In the genomic region with DNA sequence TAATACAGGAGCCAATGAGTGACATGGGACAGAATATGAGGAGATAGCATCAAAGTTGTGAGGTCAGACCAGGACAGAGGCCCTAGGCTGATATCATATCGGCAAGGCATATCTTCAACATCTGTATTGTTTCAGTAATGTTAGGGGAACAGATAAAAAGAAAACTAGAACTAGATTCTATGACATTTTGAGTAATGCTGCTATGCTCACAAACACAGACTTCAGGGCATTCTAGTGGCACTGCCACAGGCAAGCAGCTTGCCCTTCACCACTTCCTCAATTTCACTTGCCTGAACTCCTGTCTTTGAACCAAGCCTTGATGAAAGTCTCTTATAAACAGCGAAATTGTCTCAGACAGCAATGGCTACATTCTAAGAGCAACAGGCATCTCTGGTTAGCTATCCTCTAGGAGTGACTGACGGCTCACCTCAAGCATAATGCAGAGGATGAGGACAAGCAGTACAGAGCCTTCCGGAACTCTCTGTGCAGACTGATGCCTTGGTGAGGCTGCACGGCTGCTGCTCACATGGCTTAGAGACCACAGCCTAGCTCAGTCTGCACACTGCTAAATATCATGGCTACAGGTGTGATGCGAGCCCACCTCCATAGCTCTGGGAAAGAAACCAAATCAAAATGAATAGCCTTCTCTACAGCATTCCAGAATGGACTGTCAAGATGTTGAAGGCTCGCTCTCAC, we compare ENCODE assay signal across 18 mouse cellular contexts. TPM values are rescaled to one million over a fixed set of nuclear protein-coding genes. Genes with fewer than 3 reads are reported as not detected.
DNase-seq lines count a peak whose midpoint lies in the region; ATAC-seq and TF ChIP-seq lines count a peak whose summit lies in the region.
"Had no signal": no experiment of that assay in that cellular context is flagged by ENCODE, and none has a peak within 500 bp of the region (broad histone marks: within the 10 kb centered on the region; RNA-seq: fewer than 3 reads in every experiment).

No protein-coding gene starts in this region.

- peak; percentile 47 for ATAC-seq in G1E (ENCODE audit: extremely low read depth, insufficient number of reproducible peaks, low FRiP score, poor library complexity, severe bottlenecking)
- peak; percentile 83 for ATAC-seq in granulocyte monocyte progenitor cell, adult 5-6 weeks (replicated peaks; ENCODE audit: poor library complexity, severe bottlenecking)
- ATAC-seq: midbrain, embryonic 16.5 days had no signal

- H3K4me3 ChIP-seq in G1E (ENCODE audit: low read depth, low read length): peak overlapping the region; percentile 62; the same call in 1 of the 2 replicates
- H3K4me3 ChIP-seq in megakaryocyte, embryonic 14.5 days (replicated peaks): peak overlapping the region; percentile 86
- H3K4me3 ChIP-seq: embryonic facial prominence, embryonic 15.5 days; heart, embryonic 12.5 days; intestine, embryonic 15.5 days; limb, embryonic 13.5 days had no signal

- peak; percentile 69 for DNase-seq in A20 (ENCODE audit: low read depth, low spot score)
- DNase-seq in G1E (ENCODE audit: low spot score): no peak
- DNase-seq in frontal cortex, postnatal 25 days (ENCODE audit: low spot score in 2 of 2): no peak
- DNase-seq in left cerebral cortex, postnatal 36 days (ENCODE audit: low spot score in 2 of 2): no peak
- no peak for DNase-seq in lung, postnatal 36 days
- DNase-seq: adrenal gland, postnatal 10 days; gastrocnemius, postnatal 14 days; kidney, postnatal 14 days; lung, postnatal 10 days; retina, postnatal 1 day; thymus, postnatal 14 days had no signal

- peaks cover 68% of the 10 kb centered on the region for H3K4me1 ChIP-seq in G1E (ENCODE audit: insufficient read depth, low read depth, low read length)
- peaks cover 73% of the 10 kb centered on the region for H3K4me1 ChIP-seq in megakaryocyte, embryonic 14.5 days
- H3K4me1 ChIP-seq: embryonic facial prominence, embryonic 15.5 days; limb, embryonic 13.5 days had no signal

- no peak for TF ChIP-seq CTCF in G1E (IDR thresholded peaks at IDR 0.05; ENCODE audit: low read depth, low read length)

- no peaks in the 10 kb centered on the region for H3K27me3 ChIP-seq in G1E (ENCODE audit: insufficient read depth, low read length)
- no peaks in the 10 kb centered on the region for H3K27me3 ChIP-seq in megakaryocyte, embryonic 14.5 days (replicated peaks)
- H3K27me3 ChIP-seq: embryonic facial prominence, embryonic 15.5 days; heart, embryonic 12.5 days; intestine, embryonic 15.5 days; limb, embryonic 13.5 days had no signal

- H3K9me3 ChIP-seq in G1E (replicated peaks): peaks cover 6% of the 10 kb centered on the region
- H3K9me3 ChIP-seq in megakaryocyte, embryonic 14.5 days: peaks cover 8% of the 10 kb centered on the region
- H3K9me3 ChIP-seq: embryonic facial prominence, embryonic 15.5 days; intestine, embryonic 15.5 days; limb, embryonic 13.5 days had no signal

- peaks cover 3% of the 10 kb centered on the region for H3K36me3 ChIP-seq in G1E (replicated peaks)
- H3K36me3 ChIP-seq in megakaryocyte, embryonic 14.5 days (replicated peaks; ENCODE audit: low read length): peaks cover 7% of the 10 kb centered on the region
- H3K36me3 ChIP-seq: embryonic facial prominence, embryonic 15.5 days; heart, embryonic 12.5 days; intestine, embryonic 15.5 days; limb, embryonic 13.5 days had no signal

- intact Hi-C loops in left cerebral cortex, postnatal 36 days (cut with DNase I): no loop called here

RNA-seq across cellular contexts. Expression of gene Fads1, which starts 8.7 kb away (rescaled TPM):
- total RNA-seq in G1E (2014; fragmentation: Nextera tagmentation) (366 and 403 TPM in 2 replicates), G1E (2017) (143 and 145 TPM in 2 replicates)
- polyA plus RNA-seq in G1E (2012): 298 and 307 TPM in 2 replicates
- total RNA-seq in granulocyte monocyte progenitor cell, adult 5-6 weeks (2014; fragmentation: Nextera tagmentation): 11.3 and 14.5 TPM in 2 replicates
- 9.7 and 18.5 TPM in 2 replicates for total RNA-seq in granulocyte monocyte progenitor cell, adult 5-6 weeks (2017)
- 76.5 and 120 TPM in 2 replicates for polyA plus RNA-seq in megakaryocyte, embryonic 14.5 days (2012; ENCODE audit: insufficient read depth, low replicate concordance)
- 100 to 1,000 TPM; 183 to 192 TPM for total RNA-seq in left cerebral cortex, postnatal 36 days (2021)

RNA-seq across cellular contexts. Expression of gene Tmem258, which starts 29.8 kb away (rescaled TPM):
- total RNA-seq in G1E (2014; fragmentation: Nextera tagmentation): 24.2 and 40.3 TPM in 2 replicates
- 178 and 219 TPM in 2 replicates for total RNA-seq in G1E (2017)
- polyA plus RNA-seq in G1E (2012): 13.9 and 20.3 TPM in 2 replicates
- total RNA-seq in granulocyte monocyte progenitor cell, adult 5-6 weeks (2014; fragmentation: Nextera tagmentation): 356 and 442 TPM in 2 replicates
- total RNA-seq in granulocyte monocyte progenitor cell, adult 5-6 weeks (2017): 191 and 246 TPM in 2 replicates
- polyA plus RNA-seq in megakaryocyte, embryonic 14.5 days (2012; ENCODE audit: insufficient read depth, low replicate concordance): 17.7 TPM in 1 of 2 replicates, not detected in the other
- 10 to 100 TPM; 65.4 to 66.1 TPM for total RNA-seq in left cerebral cortex, postnatal 36 days (2021)

RNA-seq across cellular contexts. Expression of gene Fen1, which starts 30.0 kb away (rescaled TPM):
- total RNA-seq in G1E (2014; fragmentation: Nextera tagmentation) (23.1 and 30.8 TPM in 2 replicates), G1E (2017) (167 and 180 TPM in 2 replicates)
- polyA plus RNA-seq in G1E (2012): 51.2 and 86.3 TPM in 2 replicates
- 82.9 and 89.7 TPM in 2 replicates for total RNA-seq in granulocyte monocyte progenitor cell, adult 5-6 weeks (2014; fragmentation: Nextera tagmentation)
- total RNA-seq in granulocyte monocyte progenitor cell, adult 5-6 weeks (2017): 145 and 160 TPM in 2 replicates
- polyA plus RNA-seq in megakaryocyte, embryonic 14.5 days (2012; ENCODE audit: insufficient read depth, low replicate concordance): 2.6 and 18.8 TPM in 2 replicates
- total RNA-seq in left cerebral cortex, postnatal 36 days (2021): 10 to 100 TPM in 1 of 2 experiments, 1 to 10 TPM in 1; 10.0 to 13.9 TPM

Comparison
In these comparisons a context has a peak if more than half of its experiments do, and no peak if none do; other contexts are left out.
1. RNA of gene Fads1, which starts 8.7 kb away (total RNA-seq): 143 to 403 TPM in G1E and 183 to 192 TPM in left cerebral cortex, postnatal 36 days; 9.7 to 18.5 TPM in granulocyte monocyte progenitor cell, adult 5-6 weeks; every median in the first group is over 4 times any median in the second.